Mouse (Mus musculus) monocyte, adult 5-6 weeks (primary cell): Measurements from ENCODE around the gene Nipsnap3b. TPM values are rescaled to one million over a fixed set of nuclear protein-coding genes. Genes with fewer than 3 reads are reported as not detected.

Experiments used
- ATAC-seq: fragments of 153-309, 156-312 bp; replicated peaks from 2 replicates; pipeline ENCODE4 v1.8.0; 2017; ENCODE audit warnings: mild to moderate bottlenecking; ENCODE audit not compliant: low TSS enrichment, insufficient number of reproducible peaks, severe bottlenecking, poor library complexity, low FRiP score
- total RNA-seq: library from RNA; stranded (forward); fragments of 200-1000, 200-491, 200-594 nt; gene quantifications from 3 replicates; pipeline ENCODE4 v1.2.3, GENCODE M21; 2017

Nipsnap3b gene
- total RNA-seq, 1 experiment from 2014 or later, result 60.4 TPM

DNA sequence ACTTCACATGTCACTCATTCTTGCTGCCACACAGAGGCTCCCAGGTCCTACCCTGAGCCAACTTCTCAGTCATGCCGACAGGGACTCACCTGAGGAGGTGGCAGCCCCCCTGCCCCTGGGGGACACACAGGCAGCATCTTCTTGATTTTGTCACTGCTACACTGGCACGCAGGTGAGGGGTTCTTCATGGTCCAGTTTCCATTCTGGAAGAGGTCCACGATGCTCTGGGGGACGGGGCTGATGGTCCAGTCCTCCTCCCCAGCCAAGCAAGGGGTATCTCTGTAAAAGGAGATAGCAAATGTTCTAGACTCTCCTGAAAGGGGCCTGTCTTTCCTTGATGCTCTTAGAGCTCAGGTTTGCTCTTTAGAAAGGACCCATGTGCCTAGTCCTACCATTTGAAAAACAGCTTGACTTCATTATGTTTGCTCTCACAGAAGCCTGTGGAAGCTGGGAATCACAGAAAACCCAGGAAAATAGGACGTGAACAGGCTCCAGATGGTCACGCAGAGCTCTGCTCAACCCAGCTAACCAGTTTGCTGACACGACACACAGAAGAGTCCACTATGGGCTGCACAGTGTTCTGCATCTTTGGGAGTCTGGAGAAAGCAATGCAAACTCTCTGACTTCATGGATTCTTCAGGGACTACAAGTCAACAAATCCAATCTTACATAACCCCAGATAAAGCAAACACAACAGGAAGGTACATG is 50.8 kb downstream of the Nipsnap3b start:
- no peak for ATAC-seq

Other genes starting within 250 kb of the Nipsnap3b start
- not detected in 3 replicates for gene Olfr275, start 197.3 kb upstream of the Nipsnap3b start, total RNA-seq
- not detected in 3 replicates for gene Olfr273, start 152.6 kb upstream of the Nipsnap3b start, total RNA-seq
- gene Olfr272, start 92.7 kb upstream of the Nipsnap3b start, total RNA-seq, result not detected in 3 replicates
- gene Olfr270, start 47.3 kb upstream of the Nipsnap3b start, total RNA-seq, result not detected in 3 replicates
- not detected in 3 replicates for gene Nipsnap3a, start 22.6 kb upstream of the Nipsnap3b start, total RNA-seq
- gene Abca1, start 148.0 kb downstream of the Nipsnap3b start, total RNA-seq, result 21.5 to 30.2 TPM (median 25.1 TPM) in 3 replicates